Mouse (Mus musculus) myocyte (in vitro differentiated cells): ENCODE measurements around the gene Agrn.

Experiments
- CEBPB ChIP-seq: IDR thresholded peaks from 2 replicates; pipeline ENCODE4 v1.6.1; 2011; ENCODE audit warnings: mild to moderate bottlenecking, moderate library complexity; ENCODE audit not compliant: poor library complexity, insufficient read depth, severe bottlenecking
- E2F4 ChIP-seq: IDR thresholded peaks from one replicate; pipeline ENCODE4 v1.6.1; 2011; ENCODE audit warnings: mild to moderate bottlenecking, control low read depth, moderate library complexity; ENCODE audit not compliant: insufficient read depth
- MAX ChIP-seq: IDR thresholded peaks from one replicate; pipeline ENCODE4 v1.6.1; 2011; ENCODE audit warnings: low read depth, mild to moderate bottlenecking, control low read depth
- MYOD1 ChIP-seq, 3 experiments: IDR thresholded peaks; one replicate each; pipeline ENCODE4 v1.6.1; 2011; ENCODE audit warnings: control low read depth in 2 of 3, low read depth in 2 of 3, mild to moderate bottlenecking in 2 of 3, moderate library complexity in 1 of 3; ENCODE audit not compliant: insufficient read length in 2 of 3, control insufficient read depth in 1 of 3
- MYOG ChIP-seq, 3 experiments: IDR thresholded peaks; one replicate each; pipeline ENCODE4 v1.6.1; 2011; ENCODE audit warnings: control low read depth in 2 of 3, low read depth in 2 of 3, mild to moderate bottlenecking in 2 of 3; ENCODE audit not compliant: insufficient read length in 2 of 3, control insufficient read depth in 1 of 3, insufficient read depth in 1 of 3
- POLR2A ChIP-seq: IDR thresholded peaks from one replicate; pipeline ENCODE4 v1.6.1; 2011; ENCODE audit warnings: low read depth, mild to moderate bottlenecking, control low read depth, moderate library complexity; ENCODE audit not compliant: insufficient read length
- POLR2AphosphoS2 ChIP-seq: IDR thresholded peaks from one replicate; pipeline ENCODE4 v1.6.1; 2011; ENCODE audit warnings: low read depth, control low read depth; ENCODE audit not compliant: insufficient read length
- TCF12 ChIP-seq: IDR thresholded peaks from one replicate; pipeline ENCODE4 v1.6.1; 2011; ENCODE audit warnings: mild to moderate bottlenecking, control low read depth; ENCODE audit not compliant: poor library complexity, insufficient read depth, severe bottlenecking
- USF1 ChIP-seq: IDR thresholded peaks from one replicate; pipeline ENCODE4 v1.6.1; 2011; ENCODE audit warnings: low read depth, mild to moderate bottlenecking, control low read depth, moderate library complexity

- no peak for TF ChIP-seq TCF12
- no peak for TF ChIP-seq USF1
- TF ChIP-seq POLR2A: peak; percentile 56
- TF ChIP-seq CEBPB: no peak
- TF ChIP-seq POLR2AphosphoS2: no peak
- TF ChIP-seq MAX: no peak
- TF ChIP-seq MYOG (IDR thresholded peaks at IDR 0.05; ENCODE audit: control insufficient read depth in 1 of 3, insufficient read depth in 1 of 3, insufficient read length in 2 of 3, low read depth in 2 of 3): peak in 1 of 3 experiments; percentile 58
- TF ChIP-seq E2F4: no peak
- TF ChIP-seq MYOD1 (IDR thresholded peaks at IDR 0.05; ENCODE audit: control insufficient read depth in 1 of 3, insufficient read length in 2 of 3, low read depth in 2 of 3): no peak
These were observed 37.5 kb upstream of the Agrn start, which contains the start of gene Plekhn1 for GRCm38 (mm10) chr4:156234701-156235213.
